Mouse (Mus musculus): ENCODE data around the gene Olfm1.

DNA sequence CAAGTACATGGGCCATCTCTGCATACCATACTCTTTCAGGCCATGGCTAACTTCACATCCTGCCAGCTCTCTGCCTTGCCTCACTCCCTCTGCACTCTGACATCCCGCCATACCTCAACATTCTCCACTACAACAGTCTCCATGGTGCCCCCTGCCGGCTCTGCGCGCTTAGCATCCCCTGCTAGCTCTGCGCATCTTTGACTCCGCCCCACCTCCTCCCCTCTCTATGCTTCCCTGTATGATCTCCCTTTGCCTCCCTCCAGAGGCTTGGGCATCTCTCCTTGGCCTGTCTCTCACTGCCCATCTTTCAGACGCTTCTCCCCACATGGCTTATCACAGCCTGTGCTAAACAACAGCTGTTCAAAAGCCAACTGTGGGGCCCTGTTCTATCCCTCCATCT is 85.4 kb downstream of the Olfm1 start:
- TF ChIP-seq POLR2A (IDR thresholded peaks at IDR 0.05; ENCODE audit: control insufficient read depth in 1 of 2, insufficient read depth in 1 of 2, low read depth in 1 of 2, low read length in 2 of 2, poor library complexity in 1 of 2) (no peak), RAD21 (IDR thresholded peaks at IDR 0.05; ENCODE audit: low read depth, low read length) (peak; percentile 39), ZKSCAN1 (IDR thresholded peaks at IDR 0.05; ENCODE audit: low read depth, low read length) (no peak), ETS1 (IDR thresholded peaks at IDR 0.05; ENCODE audit: low read depth, low read length) (no peak), CTCF (IDR thresholded peaks at IDR 0.05 in 2 of 3, conservative IDR thresholded peaks at IDR 0.05 in 1 of 3; ENCODE audit: control insufficient read depth in 1 of 3, insufficient read depth in 1 of 3, low read depth in 2 of 3, low read length in 3 of 3, poor library complexity in 1 of 3, severe bottlenecking in 1 of 3) (peak; percentile 38 to 77 (median 67)), SIN3A (IDR thresholded peaks at IDR 0.05; ENCODE audit: low read length) (no peak), MAZ (IDR thresholded peaks at IDR 0.05; ENCODE audit: low read depth, low read length) (no peak), EP300 (IDR thresholded peaks at IDR 0.05; ENCODE audit: low read depth in 1 of 2, low read length in 2 of 2) (no peak), RCOR1 (IDR thresholded peaks at IDR 0.05; ENCODE audit: low read depth, low read length) (no peak), TCF12 (IDR thresholded peaks at IDR 0.05; ENCODE audit: low read depth, low read length) (no peak), MXI1 (IDR thresholded peaks at IDR 0.05; ENCODE audit: low read depth, low read length) (no peak)
